Mouse (Mus musculus): ENCODE data around the gene Gm17490.
"Not testable (repeated sequence)": the region's sequence is repeated elsewhere in the genome, so short reads cannot be mapped to it uniquely, and the experiment has no call there.

Gene Gm17490

GRCm38 (mm10) chr2:11635035-11635434, 9.0 kb upstream of the Gm17490 start:
- DNase-seq (ENCODE audit: low spot score in 2 of 2) = no peak

DNA sequence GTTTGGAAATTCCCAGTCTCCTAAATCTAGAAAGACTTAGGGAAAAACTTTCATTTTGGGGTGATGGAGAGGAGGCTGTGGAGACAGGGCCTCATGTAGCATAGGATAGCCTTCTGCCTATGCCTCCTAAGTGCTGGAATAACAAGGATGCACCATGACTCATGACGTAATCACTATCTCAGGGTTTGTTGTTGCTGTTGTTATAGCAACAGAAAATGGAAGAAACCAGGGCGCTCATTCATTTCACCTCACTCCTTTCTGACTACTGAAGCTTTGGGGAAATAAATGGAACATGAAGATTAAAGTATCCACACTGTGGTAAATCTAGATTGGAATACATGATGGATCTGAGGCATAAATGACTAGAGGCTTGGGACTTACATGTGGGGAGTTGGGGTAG, 2.3 kb downstream of the Gm17490 start:
- no peak for DNase-seq (ENCODE audit: low spot score in 2 of 2)

DNA sequence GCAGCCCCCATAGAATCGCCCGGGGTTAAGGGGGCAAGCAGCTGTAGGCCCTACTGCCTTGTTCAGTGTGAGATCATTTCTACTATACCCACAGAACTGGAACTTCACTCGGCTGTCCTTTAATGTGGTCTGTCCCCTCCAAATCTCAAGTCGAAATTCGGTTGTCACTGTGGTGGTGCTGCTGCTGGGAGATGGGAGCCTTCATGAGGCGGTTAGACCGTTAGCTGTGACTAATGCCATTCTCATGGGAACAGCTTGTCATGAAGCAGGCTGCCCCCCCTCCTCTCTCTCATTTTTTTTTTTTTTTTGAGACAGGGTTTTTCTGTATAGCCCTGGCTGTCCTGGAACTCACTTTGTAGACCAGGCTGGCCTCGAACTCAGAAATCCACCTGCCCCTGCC, 2.9 kb downstream of the Gm17490 start:
- no peak for DNase-seq (ENCODE audit: low spot score in 2 of 2)

DNA sequence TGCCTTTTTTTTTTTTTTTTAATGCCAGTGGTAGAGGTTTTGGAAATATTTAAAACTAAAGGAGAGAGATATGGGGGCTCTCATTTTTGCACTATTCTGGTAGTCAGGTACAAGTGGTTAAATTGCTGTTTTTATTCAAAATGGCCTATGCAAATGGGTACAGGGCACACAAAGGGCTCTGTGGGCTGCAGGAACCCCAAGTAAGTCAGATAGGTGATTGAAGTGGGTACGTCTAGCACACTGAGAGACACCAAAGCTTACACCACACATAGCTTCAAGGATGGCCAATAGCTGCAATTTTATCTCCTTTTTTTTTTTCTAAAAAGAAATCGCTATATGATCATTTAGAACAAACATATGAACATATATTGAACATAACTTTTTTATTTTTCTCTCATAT, 6.5 kb downstream of the Gm17490 start:
- no peak for DNase-seq (ENCODE audit: low spot score in 2 of 2)

- DNase-seq (ENCODE audit: low spot score in 2 of 2) = no peak
These were observed 9.2 kb downstream of the Gm17490 start for GRCm38 (mm10) chr2:11616846-11617245.

DNA sequence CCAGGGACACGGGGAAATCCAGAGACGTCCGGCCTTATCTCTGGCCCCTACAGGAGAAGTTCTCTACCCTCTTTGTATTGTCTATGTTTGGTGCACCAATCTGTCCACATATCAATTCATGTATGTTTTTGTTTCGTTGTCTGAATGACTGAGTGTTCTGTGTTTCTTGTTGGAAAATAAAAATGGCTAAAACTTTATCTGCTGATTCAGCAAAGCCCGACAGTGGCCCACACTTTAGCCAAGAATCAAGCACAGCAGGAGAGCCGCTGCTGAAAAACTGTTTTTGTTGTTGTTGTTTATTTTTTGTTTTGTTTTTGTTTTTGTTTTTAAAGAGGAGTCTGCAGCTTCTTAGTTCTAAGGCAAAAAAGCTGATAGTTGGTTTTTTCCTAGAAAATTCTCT, 13.1 kb downstream of the Gm17490 start:
- DNase-seq (ENCODE audit: low spot score in 2 of 2) = not testable (repeated sequence)

- DNase-seq (ENCODE audit: low spot score in 2 of 2) = not testable (repeated sequence)
These were observed 19.3 kb downstream of the Gm17490 start for GRCm38 (mm10) chr2:11606718-11607117.

DNA sequence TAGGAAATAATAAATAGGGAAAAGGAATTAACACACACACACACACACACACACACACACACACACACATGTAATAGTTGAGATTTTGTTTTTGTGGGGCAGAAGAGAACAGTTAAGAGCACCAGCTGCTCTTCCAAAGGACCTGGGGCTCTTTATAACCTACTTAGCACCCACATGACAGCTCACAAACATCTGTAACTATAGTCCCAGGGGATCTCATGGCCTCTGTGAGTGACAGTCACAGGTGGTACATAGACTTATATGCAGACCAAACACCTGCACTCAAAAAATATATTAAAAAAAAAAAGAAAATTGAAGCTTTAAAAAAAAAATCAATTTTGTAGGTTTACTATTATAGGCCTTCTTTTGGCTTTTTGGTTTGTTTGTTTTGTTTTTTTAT, 21.2 kb downstream of the Gm17490 start:
- DNase-seq (ENCODE audit: low spot score in 2 of 2) = no peak

- DNase-seq (ENCODE audit: low spot score in 2 of 2) = no peak
These were observed 22.0 kb downstream of the Gm17490 start, which contains the start of gene Rbm17 for GRCm38 (mm10) chr2:11604053-11604452. Gene Rbm17, minus strand, starts transcription at chr2:11604153.

DNA sequence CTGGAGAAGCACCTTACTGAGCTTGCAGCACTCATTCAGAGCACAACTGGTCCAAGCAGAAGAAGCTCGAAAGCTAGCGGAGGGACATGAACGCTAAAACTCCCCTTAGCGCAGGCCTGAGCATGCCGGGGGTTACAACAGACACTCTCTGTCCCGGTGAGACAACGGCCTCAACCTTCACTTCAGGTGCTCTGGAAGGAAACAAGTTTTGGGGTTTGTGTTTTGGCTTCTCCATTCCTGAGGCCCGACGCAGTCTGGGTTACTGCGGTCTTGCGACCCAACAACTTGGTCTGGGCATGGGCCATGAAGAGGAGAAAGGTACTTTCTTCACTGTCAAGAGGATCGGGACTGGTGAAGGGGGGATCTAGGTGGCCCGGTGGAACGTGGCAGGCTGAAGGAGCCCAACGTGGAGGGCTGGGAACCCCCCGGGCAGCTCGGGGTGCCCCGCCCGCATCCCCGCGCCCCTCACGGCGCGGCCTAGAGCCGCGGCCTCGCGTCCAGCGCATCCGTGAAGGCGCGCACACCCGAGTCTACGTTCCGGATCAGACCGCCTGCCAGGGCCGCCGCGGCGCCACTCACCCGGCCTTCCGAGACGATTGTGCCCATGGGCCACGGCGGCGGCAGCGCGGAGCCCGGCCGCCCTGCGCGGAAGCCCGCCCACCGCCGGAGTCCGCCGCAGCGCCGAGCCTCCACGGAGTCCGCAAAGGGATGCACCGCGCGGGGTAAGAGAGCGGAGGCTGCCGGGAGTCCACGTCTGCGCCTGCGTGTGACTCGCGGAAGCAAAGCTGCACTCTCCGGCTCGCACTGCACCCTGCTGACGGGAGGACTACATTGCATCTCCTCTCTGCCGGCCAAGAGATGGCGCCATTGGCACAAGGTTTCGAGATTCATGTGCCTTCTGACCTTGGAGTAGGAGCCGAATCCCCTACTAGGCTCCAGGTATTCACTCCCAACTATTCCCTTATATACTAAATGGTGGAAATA, 23.3 kb downstream of the Gm17490 start:
- peak; percentile 92 to 94 for DNase-seq (ENCODE audit: low spot score in 2 of 2)

DNA sequence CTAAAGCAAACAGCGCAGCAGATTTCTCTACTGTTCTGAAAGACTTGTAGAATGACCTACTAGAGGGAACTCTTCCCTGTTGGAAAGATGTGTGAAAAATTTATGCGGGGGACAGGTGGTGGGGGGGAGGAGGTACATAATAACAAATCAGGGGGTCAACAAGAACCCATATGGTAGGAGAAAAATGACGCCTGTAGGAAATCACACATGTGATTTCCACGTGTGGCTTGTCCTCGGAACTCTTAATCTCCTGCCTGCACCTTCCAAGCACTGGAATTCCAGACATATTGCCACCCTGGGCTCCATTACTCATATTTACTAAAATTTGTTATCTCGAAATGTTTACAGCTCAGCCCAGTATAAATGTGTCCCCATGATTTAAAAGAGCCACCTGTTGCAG, 24.3 kb downstream of the Gm17490 start:
- no peak for DNase-seq (ENCODE audit: low spot score in 2 of 2)

DNA sequence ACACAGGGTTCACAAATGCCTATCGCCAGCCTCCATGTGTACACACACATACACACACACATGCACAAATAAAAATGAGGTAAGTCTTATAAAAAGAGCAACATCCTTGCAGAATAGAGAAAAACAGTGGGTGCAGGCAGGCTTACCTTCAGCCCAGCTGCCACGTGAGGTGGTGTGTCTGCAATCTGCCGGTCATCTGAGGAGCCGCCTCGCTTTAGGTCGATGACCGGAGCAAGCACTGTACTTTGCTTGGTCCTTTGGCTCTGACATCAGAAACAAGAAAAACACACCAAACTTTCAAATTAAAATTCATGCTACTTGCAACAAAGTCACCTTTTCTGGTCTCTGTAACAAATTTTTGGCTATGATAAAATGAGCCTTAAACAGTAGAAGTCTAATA, 28.2 kb downstream of the Gm17490 start:
- no peak for DNase-seq (ENCODE audit: low spot score in 2 of 2)

GRCm38 (mm10) chr2:11596690-11597089, 29.4 kb downstream of the Gm17490 start:
- DNase-seq (ENCODE audit: low spot score in 2 of 2) = no peak

GRCm38 (mm10) chr2:11587996-11588395, 38.1 kb downstream of the Gm17490 start:
- no peak for DNase-seq (ENCODE audit: low spot score in 2 of 2)

- DNase-seq (ENCODE audit: low spot score in 2 of 2) = no peak
These were observed 46.7 kb downstream of the Gm17490 start for GRCm38 (mm10) chr2:11579399-11579798.

DNA sequence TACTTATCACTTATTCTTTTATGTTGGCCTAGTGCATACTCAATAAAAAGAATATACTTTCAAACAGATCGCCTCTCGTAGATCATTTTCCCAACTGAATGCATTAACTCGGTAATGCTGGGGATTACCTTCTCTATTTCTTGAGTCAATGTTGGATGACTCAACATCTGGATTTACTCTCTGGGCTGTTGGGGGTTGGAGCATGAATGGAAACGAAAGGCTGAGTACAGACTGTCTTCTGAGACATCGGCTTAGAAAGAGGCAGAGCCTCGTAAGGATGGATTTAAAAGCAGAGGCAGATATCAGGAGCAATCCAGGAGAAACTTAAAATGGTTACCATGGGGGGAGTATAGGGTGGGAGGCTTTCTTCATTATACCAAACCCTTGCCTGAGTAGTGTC, 47.9 kb downstream of the Gm17490 start:
- no peak for DNase-seq (ENCODE audit: low spot score in 2 of 2)

Data from natural killer cell, adult 2 months (primary cell).